Mouse (Mus musculus): Measurements from ENCODE around the gene Ghrhr. TPM values are rescaled to one million over a fixed set of nuclear protein-coding genes. Genes with fewer than 3 reads are reported as not detected.

Ghrhr gene
- polyA plus RNA-seq, 1 experiment, result 0.74 TPM

DNA sequence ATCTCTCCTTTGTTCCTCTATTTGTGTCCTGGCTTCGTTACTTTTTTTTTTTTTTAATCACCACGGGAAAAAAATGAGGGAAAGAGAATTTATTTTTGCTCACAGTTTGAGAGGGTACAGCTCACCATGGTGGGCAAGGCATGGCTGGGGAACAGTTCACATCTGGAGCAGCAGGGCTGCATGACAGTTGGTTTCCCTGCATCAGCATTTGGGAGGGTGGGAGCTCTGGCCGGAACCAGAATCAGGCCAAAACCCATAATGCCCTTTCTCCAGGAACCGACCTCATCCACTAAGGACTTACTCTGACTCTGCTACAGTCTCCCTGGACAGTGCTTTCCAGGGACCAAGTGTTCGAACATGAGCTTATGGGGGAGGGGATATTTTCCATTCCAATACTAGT, 13.2 kb downstream of the Ghrhr start:
- 61% methylated on average over 5 of the region's 5 CpGs for WGBS
- TF ChIP-seq CTCF (IDR thresholded peaks at IDR 0.05; ENCODE audit: borderline replicate concordance, control insufficient read depth, extremely low read depth, insufficient read depth, low read length, poor library complexity) (no peak), POLR2A (IDR thresholded peaks at IDR 0.05; ENCODE audit: control insufficient read depth, extremely low read depth, insufficient read depth, low read length, poor library complexity) (no peak)
- DNase-seq, result no peak
- H3K36me3 ChIP-seq (ENCODE audit: control insufficient read depth, insufficient read depth, low read length), result no peaks in the 10 kb centered on the region
- H3K27ac ChIP-seq (ENCODE audit: control insufficient read depth, insufficient read depth, low read length), result no peak overlapping the region
- no peaks in the 10 kb centered on the region for H3K27me3 ChIP-seq (ENCODE audit: control insufficient read depth, insufficient read depth, low read length)
- H3K4me3 ChIP-seq (ENCODE audit: control insufficient read depth, insufficient read depth, low read length), result no peak overlapping the region
- no peaks in the 10 kb centered on the region for H3K4me1 ChIP-seq (replicated peaks; ENCODE audit: control insufficient read depth, insufficient read depth, low read length)

DNA sequence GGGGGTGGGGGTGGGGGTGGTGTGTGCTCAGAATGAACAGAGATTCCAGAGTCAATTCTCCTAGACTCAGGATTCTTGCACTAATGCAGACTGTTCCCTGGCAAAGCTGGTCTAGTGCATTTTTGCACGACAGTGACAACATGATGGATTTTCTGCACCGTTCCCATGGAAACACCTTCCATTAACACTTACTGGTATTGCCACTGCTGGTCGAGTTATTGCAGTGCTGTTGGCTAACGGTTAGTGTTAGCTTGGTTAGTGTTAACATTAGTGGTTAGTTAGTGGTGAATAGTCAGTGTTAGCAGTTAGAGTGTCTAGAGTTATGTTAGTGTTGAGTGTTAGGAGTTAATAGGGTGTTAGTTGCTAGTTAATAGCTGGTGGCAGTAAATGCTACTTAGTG, 15.7 kb downstream of the Ghrhr start:
- TF ChIP-seq POLR2A (IDR thresholded peaks at IDR 0.05; ENCODE audit: control insufficient read depth, extremely low read depth, insufficient read depth, low read length, poor library complexity) (no peak), CTCF (IDR thresholded peaks at IDR 0.05; ENCODE audit: borderline replicate concordance, control insufficient read depth, extremely low read depth, insufficient read depth, low read length, poor library complexity) (no peak)
- H3K27me3 ChIP-seq (ENCODE audit: control insufficient read depth, insufficient read depth, low read length), result no peaks in the 10 kb centered on the region

DNA sequence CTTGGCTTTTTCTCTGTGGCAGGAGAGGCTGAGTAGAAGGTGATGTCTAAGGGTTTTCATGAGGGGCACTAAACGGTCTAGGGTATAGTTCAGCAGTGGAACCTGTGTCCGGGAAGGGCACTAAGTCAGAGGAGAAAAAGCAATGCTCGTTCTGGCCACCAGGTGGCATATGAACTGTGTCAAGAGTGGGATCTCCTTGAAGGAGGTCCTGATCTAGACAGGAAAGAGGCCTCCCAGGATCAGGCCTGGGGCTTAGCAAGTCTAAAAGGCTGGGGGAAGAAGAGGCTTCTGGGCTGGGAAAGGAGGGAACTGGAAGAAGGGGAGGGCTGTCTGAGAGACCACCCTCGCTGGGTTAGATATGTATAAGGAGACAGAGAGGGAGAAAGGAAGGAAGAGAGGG, 16.4 kb downstream of the Ghrhr start:
- Histone ChIP-seq H3K36me3 (ENCODE audit: control insufficient read depth, insufficient read depth, low read length) (no peaks in the 10 kb centered on the region), H3K27ac (ENCODE audit: control insufficient read depth, insufficient read depth, low read length) (no peak overlapping the region), H3K4me1 (replicated peaks; ENCODE audit: control insufficient read depth, insufficient read depth, low read length) (no peaks in the 10 kb centered on the region), H3K4me3 (ENCODE audit: control insufficient read depth, insufficient read depth, low read length) (no peak overlapping the region), H3K27me3 (ENCODE audit: control insufficient read depth, insufficient read depth, low read length) (no peaks in the 10 kb centered on the region)
- DNase-seq, result peak; percentile 65
- no peak for TF ChIP-seq CTCF (IDR thresholded peaks at IDR 0.05; ENCODE audit: borderline replicate concordance, control insufficient read depth, extremely low read depth, insufficient read depth, low read length, poor library complexity)
- TF ChIP-seq POLR2A (IDR thresholded peaks at IDR 0.05; ENCODE audit: control insufficient read depth, extremely low read depth, insufficient read depth, low read length, poor library complexity), result no peak
- 13% methylated on average over 4 of the region's 4 CpGs for WGBS

More for the DNA sequence above, 15.7 kb downstream of the Ghrhr start:
- no peak overlapping the region for H3K4me3 ChIP-seq (ENCODE audit: control insufficient read depth, insufficient read depth, low read length)
- H3K4me1 ChIP-seq (replicated peaks; ENCODE audit: control insufficient read depth, insufficient read depth, low read length), result no peaks in the 10 kb centered on the region
- H3K36me3 ChIP-seq (ENCODE audit: control insufficient read depth, insufficient read depth, low read length), result no peaks in the 10 kb centered on the region
- WGBS, result 41% methylated on average over 4 of the region's 4 CpGs
- no peak overlapping the region for H3K27ac ChIP-seq (ENCODE audit: control insufficient read depth, insufficient read depth, low read length)
- DNase-seq, result no peak

DNA sequence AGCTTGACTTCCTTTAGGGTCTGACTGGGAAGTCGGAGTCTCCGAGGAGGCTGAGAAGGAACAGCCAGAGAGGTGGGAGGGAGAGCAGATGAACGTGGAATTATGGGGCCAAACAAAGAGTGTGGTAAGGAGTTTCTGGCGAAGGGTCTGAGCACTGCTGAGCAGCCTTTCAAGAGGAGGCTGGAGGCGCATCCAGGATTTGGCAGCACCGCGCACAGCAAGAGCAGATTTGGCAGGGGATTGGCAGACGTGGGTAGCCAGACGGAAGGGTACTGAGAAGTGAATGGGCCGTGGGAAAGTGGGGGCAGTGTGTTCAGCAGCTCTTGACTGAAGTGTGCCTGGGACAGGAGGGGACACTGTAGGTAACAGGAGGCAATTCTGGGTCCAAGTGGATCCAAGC, 18.8 kb downstream of the Ghrhr start:
- no peaks in the 10 kb centered on the region for H3K27me3 ChIP-seq (ENCODE audit: control insufficient read depth, insufficient read depth, low read length)
- 89% methylated on average over 10 of the region's 10 CpGs for WGBS
- no peak overlapping the region for H3K4me3 ChIP-seq (ENCODE audit: control insufficient read depth, insufficient read depth, low read length)
- no peaks in the 10 kb centered on the region for H3K4me1 ChIP-seq (replicated peaks; ENCODE audit: control insufficient read depth, insufficient read depth, low read length)
- no peaks in the 10 kb centered on the region for H3K36me3 ChIP-seq (ENCODE audit: control insufficient read depth, insufficient read depth, low read length)
- H3K27ac ChIP-seq (ENCODE audit: control insufficient read depth, insufficient read depth, low read length), result no peak overlapping the region
- TF ChIP-seq POLR2A (IDR thresholded peaks at IDR 0.05; ENCODE audit: control insufficient read depth, extremely low read depth, insufficient read depth, low read length, poor library complexity) (no peak), CTCF (IDR thresholded peaks at IDR 0.05; ENCODE audit: borderline replicate concordance, control insufficient read depth, extremely low read depth, insufficient read depth, low read length, poor library complexity) (no peak)
- no peak for DNase-seq

DNA sequence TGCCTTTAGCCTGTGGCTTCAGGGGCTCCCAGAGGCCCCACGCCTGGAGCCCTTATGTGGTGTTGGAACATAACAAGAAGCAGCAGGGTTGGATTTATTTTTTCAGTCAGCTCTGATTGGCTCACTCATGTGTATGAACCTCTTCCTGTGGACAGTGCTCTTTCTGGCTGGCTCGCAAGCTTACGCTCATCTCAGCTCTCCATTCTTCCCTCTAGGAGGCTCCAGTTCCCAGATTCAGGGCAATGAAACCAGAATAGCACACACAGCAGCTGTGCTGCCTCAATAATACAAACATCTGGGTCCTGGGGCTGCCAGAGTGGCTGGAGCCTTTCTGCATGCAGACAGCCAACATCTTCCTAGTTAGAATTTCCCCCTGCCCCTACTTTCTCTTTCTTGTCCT, 20.1 kb downstream of the Ghrhr start:
- no peaks in the 10 kb centered on the region for H3K4me1 ChIP-seq (replicated peaks; ENCODE audit: control insufficient read depth, insufficient read depth, low read length)
- H3K36me3 ChIP-seq (ENCODE audit: control insufficient read depth, insufficient read depth, low read length), result no peaks in the 10 kb centered on the region
- no peak for DNase-seq
- H3K27me3 ChIP-seq (ENCODE audit: control insufficient read depth, insufficient read depth, low read length), result no peaks in the 10 kb centered on the region
- TF ChIP-seq CTCF (IDR thresholded peaks at IDR 0.05; ENCODE audit: borderline replicate concordance, control insufficient read depth, extremely low read depth, insufficient read depth, low read length, poor library complexity), result no peak
- no peak for TF ChIP-seq POLR2A (IDR thresholded peaks at IDR 0.05; ENCODE audit: control insufficient read depth, extremely low read depth, insufficient read depth, low read length, poor library complexity)
- H3K4me3 ChIP-seq (ENCODE audit: control insufficient read depth, insufficient read depth, low read length), result no peak overlapping the region
- 75% methylated on average over 3 of the region's 3 CpGs for WGBS
- H3K27ac ChIP-seq (ENCODE audit: control insufficient read depth, insufficient read depth, low read length), result no peak overlapping the region

DNA sequence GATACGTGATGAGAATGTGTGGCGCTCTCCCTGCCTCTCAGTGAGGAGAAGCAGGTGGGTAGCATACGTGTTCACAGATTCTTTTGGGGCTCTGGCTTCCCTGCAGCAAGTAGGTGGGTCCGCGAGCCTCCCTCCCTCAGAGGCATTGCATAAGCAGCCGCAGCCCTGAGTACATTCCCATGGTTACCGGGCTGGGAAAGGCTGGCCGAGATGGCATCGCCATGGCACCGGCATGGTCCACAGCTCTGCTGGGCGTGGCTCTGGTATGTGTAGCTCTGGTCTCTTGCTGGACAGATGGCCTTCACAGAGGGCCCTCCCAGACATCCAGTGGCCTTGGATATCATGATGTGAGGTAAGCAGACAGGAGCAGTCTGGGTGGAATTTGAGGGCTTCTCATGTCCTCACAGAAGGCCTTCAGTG, 20.5 kb downstream of the Ghrhr start:
- no peaks in the 10 kb centered on the region for H3K27me3 ChIP-seq (ENCODE audit: control insufficient read depth, insufficient read depth, low read length)
- no peaks in the 10 kb centered on the region for H3K4me1 ChIP-seq (replicated peaks; ENCODE audit: control insufficient read depth, insufficient read depth, low read length)
- H3K4me3 ChIP-seq (ENCODE audit: control insufficient read depth, insufficient read depth, low read length), result no peak overlapping the region
- DNase-seq, result no peak
- H3K27ac ChIP-seq (ENCODE audit: control insufficient read depth, insufficient read depth, low read length), result no peak overlapping the region
- TF ChIP-seq CTCF (IDR thresholded peaks at IDR 0.05; ENCODE audit: borderline replicate concordance, control insufficient read depth, extremely low read depth, insufficient read depth, low read length, poor library complexity) (no peak), POLR2A (IDR thresholded peaks at IDR 0.05; ENCODE audit: control insufficient read depth, extremely low read depth, insufficient read depth, low read length, poor library complexity) (no peak)
- no peaks in the 10 kb centered on the region for H3K36me3 ChIP-seq (ENCODE audit: control insufficient read depth, insufficient read depth, low read length)
- 89% methylated on average over 11 of the region's 11 CpGs for WGBS
